Mouse (Mus musculus): ENCODE measurements at regions not wholly inside any gene's neighbourhood (a gene's known extent, or its start where the extent isn't known, plus 50 kb on each side); places are given as distances from the start of the nearest gene placed in this dataset.

GRCm38 (mm10) chr13:48402316-48402715, 110.9 kb downstream of the Zfp169 start:
- TF ChIP-seq GABPA (IDR thresholded peaks at IDR 0.05; ENCODE audit: low read depth, low read length) (no peak), CTCF (IDR thresholded peaks at IDR 0.05 in 2 of 3, conservative IDR thresholded peaks at IDR 0.05 in 1 of 3; ENCODE audit: control insufficient read depth in 1 of 3, insufficient read depth in 1 of 3, low read depth in 2 of 3, low read length in 3 of 3, poor library complexity in 1 of 3, severe bottlenecking in 1 of 3) (no peak), CHD1 (IDR thresholded peaks at IDR 0.05; ENCODE audit: low read depth, low read length) (no peak), MAX (IDR thresholded peaks at IDR 0.05; ENCODE audit: low read length) (no peak), MEF2A (IDR thresholded peaks at IDR 0.05; ENCODE audit: extremely low read depth, insufficient replicate concordance, low read depth, low read length, poor library complexity, severe bottlenecking) (no peak), GATA1 (IDR thresholded peaks at IDR 0.05; ENCODE audit: low read depth, low read length) (no peak), POLR2AphosphoS2 (IDR thresholded peaks at IDR 0.05; ENCODE audit: low read length) (no peak), USF2 (IDR thresholded peaks at IDR 0.05; ENCODE audit: borderline replicate concordance in 1 of 2, insufficient read depth in 1 of 2, low read depth in 1 of 2, low read length in 2 of 2) (no peak), USF1 (IDR thresholded peaks at IDR 0.05; ENCODE audit: low read depth, low read length) (no peak), HCFC1 (IDR thresholded peaks at IDR 0.05; ENCODE audit: low read depth, low read length) (no peak), POLR2A (IDR thresholded peaks at IDR 0.05; ENCODE audit: control insufficient read depth in 1 of 2, insufficient read depth in 1 of 2, low read depth in 1 of 2, low read length in 2 of 2, poor library complexity in 1 of 2) (no peak), POLR2AphosphoS5 (IDR thresholded peaks at IDR 0.05; ENCODE audit: borderline replicate concordance, low read depth, low read length) (no peak), EP300 (IDR thresholded peaks at IDR 0.05; ENCODE audit: low read depth in 1 of 2, low read length in 2 of 2) (no peak)

All from MEL (cell line).